Mouse (Mus musculus) cerebellum, adult 11 months (tissue): ENCODE results near the gene Igfals.

Experiments
- DNase-seq: peaks from one replicate; pipeline ENCODE4 v3.0.0; 2022

Igfals gene

DNA sequence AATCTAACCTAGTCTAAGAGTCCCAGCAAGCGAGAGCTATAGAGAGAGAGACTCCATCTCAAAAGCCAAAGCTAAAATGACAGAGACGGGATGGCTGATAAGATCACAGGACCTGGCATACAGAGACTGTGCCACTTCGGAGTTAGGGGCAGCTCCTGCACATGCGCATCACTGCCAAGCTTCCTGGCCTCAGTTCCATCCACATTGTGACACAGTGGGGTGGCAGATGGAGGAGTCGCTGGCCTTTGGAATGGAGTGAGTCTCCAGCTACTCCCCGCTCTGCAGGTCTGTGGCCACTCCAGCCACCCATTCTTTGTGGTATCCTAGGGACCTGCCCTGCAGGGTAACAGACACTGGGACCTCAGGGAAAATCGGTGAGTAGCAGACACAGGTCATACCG is at the start of gene Igfals:
Igfals (plus strand) TSS at position 222 of the 400 bp plus-strand sequence.
- peak; percentile 84 for DNase-seq

DNA sequence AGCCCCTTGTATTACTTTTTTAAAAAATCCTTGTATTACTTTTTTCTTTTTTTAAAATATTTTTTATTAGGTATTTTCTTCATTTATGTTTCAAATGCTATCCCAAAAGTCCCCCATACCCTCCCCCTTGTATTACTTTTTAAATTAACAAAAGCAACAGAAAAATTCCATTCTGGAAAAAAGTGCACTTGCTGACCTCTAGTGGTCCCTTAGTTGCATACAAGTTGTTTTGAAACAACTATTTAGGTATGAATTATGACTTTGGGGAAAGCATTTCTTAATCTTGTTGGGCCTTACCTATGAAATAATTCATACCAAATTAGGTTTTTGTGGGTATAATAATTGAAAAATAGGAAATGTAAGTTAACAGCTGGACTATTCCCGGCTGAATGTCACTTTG is 48.3 kb upstream of the Igfals start:
- DNase-seq = no peak

DNA sequence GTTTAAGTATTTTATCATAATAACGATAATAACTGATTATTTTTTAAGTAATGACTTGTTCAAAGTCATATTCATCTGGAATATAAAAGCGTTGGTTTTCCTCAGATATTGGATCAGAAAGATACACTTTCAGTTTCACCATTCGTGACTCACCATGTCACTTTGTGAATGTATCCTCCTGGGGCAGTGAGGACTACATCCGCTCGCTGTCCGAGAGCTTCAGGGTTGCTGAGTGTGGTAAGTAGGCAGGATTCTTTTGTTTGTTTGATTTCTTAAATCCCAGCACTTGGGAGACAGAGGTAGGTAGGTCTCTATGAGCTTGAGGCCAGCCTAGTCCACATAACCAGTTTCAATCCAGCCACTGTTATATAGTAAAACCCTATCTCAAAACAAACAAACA is 47.6 kb upstream of the Igfals start:
- DNase-seq = no peak

DNA sequence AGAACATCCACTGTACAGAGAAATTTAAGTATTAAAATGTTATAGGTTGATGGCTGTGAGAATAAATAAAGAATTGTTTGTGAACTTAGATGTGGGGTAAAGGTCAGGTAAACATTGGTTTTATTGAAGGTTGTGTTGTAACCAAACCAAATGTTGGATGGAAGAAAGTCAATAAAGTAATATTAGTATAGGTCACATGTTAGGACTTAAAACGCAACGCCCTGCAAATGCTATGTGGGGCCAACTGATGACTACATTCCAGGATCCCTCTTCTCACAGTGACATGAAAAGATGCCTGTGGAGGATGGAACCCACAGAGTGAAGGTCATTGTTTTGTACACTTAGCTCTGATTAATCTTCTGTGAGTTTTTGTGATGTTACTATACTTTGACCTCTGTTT is 46.3 kb upstream of the Igfals start:
- DNase-seq = no peak

DNA sequence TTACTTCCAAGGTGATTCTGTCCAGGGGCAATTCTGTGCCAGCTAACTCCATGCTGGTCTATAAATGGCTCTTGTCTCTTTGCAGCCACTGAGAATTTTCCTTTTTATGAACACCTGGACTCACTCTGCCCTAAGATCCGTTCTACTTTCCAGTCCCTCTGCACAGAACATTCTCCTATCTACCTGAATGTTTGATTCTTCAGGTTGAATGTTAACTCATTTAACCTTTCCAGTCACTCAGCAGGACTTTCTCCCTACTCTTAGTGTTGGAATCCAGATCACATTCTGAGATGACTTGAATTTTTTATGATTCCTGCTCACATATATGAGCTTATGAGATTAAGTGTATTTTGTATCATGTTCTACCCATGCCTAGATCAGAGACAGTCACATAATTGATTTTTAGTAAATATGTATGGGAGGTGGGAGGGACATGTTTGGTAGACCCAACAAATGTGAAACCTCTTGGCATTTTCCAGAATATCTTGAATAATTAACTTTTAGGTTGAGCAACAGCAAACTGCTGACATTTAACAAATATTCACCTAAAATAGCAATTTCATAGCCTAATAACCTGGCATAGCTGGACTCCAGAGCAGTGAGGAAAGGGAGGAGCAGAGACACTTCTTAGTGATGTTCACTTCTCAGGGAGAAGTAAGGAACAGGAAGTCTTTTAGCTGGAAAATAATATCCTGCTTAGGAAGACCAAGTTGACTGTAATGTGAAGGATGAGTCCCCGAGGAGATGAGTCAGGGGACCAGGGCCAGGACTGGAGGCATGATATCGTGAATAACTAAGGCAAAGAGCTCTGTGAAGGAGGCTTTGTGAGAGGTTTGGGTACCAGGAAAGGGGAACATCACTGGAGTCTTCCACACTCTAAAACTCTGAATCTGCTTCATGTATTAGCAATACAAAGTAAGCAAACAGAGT is 44.2 kb upstream of the Igfals start:
- DNase-seq = no peak

DNA sequence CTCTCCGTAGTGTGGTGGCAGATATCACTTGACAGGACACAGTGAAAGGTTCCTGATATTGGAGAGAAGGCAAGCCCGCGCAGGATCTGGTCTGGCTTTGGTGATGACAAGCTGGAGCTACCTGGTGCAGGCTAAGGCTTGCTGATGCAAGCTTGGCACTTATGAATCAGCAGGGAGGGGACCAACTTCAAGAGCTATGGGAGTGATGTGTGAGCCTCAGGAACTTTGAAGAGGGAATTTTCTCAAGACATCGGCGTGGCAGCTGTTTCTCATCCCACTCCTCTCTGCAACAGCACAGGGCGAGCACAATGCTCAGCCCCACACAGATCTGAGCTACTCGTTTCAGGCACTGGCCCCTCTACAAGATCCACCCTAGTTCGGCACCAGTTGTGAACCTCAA is 26.0 kb upstream of the Igfals start, which contains the start of gene Hagh:
Hagh (plus strand) TSS at position 302 of the 400 bp plus-strand sequence.
- DNase-seq = no peak

DNA sequence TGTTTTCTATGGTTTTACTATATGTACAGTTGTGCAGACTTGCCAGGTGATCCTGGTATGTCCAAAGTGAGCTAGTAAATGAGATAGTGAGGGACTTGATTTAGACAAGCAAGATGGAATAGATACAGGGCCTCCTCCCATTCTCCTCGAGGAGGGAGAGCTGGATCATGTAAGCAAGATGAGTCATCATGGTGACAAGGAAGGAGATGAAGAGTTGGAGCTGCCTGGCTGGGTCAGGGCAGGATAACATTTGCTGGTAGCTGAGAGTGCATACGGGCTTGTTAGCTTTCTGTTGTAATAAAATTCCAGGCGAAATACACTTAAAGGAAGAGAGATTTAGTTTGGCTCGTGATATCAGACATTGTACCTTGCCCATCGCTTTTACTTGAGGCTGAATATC is 25.5 kb upstream of the Igfals start:
- DNase-seq = no peak

DNA sequence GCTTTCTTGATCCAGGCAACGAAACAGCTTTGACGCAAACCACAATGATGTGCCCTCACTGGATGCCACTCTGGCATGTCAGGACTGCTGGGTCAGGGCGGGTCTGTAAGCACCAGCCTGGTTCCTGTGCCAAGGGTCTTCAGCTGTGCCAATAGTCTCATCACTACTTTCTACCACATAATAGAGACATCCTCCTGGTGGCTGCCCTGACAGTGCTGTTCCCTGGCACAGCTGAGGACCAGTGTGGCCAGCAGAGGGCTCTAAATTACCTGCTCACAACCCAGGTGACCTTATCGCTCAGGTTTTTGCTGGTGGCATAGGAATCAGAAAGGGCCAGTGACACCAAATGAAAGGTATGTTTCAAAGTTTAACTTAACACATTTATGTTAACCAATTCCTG is 24.7 kb upstream of the Igfals start:
- no peak for DNase-seq

DNA sequence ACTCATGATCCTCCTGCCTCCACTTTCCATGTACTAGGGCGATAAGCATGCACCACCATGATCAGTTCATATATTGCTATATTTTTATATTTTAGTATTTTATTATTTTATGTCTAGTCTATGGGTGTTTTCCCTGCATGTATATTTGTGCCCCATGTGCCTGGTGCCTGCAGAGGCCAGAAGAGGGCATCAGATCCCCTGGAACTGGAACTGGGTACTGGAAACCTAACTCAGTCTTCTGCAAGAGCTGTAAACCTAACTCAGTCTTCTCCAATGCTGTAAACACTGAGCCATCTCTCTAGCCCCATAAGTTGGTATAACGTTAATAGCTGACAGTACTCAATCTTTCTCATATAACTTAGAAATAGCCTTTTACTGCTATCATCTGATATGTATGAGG is 23.2 kb upstream of the Igfals start:
- no peak for DNase-seq

DNA sequence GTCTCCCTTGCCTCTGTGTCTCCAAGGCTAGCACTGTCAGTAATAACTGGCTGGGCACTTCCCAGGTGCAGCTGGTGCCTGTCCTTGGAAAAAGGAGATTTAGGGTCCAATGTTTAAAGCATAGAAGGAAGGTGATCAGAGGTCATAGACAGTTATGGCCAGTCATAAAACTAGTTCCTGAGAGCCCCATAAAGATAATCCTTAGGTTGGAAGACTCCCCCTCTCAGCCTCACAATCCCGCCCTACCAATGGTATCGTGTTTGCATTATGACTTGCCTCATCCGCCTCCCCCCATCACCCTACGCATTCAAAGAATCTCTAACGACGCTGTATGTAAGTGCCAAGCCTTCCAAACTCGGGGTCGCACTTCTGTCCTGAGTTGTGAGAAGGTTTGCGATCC is 21.3 kb upstream of the Igfals start:
- DNase-seq = no peak

DNA sequence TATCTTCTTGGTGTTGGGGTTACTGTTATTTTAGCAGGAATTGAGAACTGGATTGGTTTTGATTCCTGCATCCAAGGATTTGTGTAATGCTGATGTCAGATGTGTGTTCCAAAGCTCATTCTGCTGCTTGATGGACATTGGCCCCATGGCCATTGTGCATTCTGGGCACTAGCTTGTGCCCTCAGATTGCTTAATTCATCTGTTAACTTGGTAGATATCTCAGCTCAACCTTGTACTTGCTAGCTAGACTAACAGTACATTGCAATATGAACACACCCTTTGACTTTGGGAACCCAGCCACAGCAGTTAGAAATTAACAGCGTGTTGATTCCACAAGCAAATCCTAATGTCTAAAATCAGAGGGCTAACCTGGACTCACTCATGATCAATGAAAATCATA is 18.4 kb upstream of the Igfals start:
- no peak for DNase-seq

DNA sequence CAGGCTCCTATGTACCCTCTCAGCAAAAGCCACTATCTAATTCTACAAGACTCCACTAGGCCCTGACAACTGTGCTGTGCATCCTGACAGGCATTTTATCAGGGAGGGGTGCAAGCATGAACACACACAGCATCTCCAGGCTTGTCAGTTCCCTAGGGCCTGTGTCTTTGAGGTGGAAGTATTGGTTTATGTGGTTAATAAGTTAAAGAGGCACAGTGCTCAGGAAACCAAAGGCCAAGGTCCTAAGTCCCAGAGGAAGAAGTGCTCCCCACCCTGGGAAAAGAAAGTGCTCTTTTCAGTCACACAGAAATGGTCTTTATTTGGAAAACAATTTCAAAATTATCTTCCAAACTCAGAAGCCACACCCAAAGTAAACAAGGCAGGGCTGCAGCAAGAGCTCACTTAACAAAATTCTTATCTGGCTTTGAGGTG is 17.2 kb upstream of the Igfals start:
- no peak for DNase-seq

DNA sequence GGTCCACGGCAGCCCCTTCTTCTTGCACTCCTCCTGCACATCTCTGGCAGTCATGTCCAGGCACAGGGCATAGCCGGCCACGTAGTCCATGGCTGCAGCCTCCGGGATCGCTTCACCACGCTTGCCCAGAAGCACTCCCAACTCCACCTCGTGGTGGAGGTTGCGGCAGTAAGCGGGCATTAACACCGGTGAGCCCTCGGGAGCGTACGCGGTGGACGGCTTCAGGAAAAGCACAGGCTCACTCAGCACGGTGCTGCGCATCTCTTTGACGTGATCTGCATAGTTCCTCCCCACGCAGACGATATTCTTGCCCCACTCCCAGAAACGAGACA is 16.1 kb upstream of the Igfals start:
- DNase-seq = no peak

DNA sequence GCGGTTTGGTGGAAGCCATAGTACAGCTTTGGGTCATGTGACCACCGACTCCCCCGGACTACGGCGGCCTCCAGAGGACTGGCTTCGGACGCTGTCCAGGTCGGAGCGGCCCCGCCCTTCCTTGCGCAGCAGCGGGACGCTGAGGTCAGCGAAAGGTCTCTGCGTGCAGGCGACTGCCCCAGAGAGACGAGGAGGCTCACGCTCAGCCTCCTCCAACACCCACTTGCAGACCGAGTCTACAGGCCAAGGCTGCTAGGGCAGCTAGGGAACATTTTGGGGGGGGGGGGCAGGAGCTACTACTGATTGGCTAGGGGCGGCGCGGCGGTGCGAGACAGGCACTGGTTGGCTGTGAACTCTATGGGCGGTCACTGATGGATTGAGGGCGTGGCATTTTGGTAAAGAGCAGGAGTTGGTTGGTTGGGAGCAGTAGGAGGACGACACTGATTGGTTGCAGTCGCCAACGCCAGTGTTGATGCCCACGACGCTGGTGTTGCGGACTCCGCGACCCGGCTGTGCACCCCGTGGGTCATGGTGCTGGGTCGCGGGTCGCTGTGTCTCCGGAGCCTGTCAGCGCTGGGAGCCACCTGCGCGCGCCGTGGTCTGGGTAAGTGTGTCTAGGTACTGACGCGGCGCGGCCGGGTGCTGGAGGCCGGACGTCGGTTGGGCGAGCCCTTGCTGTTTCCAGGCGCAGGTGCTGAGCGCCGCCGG is 15.6 kb upstream of the Igfals start, which contains the start of gene Fahd1:
Fahd1 (minus strand) TSS at position 300 of the 708 bp plus-strand sequence.
- peak; percentile 94 for DNase-seq

DNA sequence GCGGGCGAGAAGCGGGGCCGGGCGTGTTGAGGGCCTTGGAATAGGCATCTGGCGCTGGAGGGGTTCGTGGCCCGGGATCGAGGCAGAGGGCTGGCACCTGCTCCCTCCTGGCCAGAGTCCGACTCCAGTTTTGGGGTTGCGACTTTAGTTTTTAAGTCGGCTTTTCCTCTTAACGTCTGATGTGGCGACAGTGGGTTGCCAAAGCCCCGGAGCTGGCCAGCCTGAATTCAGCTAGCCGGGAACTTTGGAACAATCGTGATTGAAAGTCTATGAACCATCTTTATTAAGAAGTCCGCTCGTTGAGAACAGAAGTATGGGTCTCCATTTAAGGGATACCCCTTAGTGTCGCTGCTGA is 15.0 kb upstream of the Igfals start:
- DNase-seq = no peak

DNA sequence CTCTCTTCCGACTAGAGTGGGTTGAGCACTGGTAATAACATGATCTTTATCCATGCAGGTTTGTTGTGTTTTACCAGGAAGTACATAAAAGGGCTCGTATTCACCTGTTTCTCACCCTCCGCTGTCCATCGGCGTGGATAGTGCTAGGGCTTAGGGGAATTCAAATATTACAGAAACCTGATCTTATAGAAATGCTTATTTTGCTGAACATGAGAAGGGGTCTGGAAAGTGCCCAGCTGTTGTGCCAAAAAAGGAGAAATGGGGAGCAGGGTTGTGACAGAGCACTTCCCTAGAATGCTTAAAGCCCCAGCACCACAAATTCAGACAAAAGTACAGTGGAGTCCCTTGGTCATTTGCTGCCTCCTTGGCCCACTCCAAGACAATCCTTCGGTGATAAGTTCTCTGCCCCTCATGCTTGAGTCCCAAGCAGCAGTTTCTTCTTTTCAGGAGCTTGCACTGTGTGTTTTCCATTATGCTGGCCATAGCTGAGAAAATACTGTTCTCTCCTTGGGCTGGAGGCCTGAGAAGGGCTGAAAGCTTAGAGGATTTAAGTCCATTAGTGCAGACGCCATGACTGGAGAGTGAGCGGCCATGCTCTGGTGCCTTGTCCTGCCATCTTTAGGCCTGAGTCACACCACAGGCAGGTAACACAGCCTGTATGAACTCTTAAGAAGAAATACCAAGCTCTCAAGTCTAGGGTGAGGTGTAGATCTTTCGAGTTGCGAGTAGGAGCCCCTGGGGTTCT is 14.2 kb upstream of the Igfals start:
- DNase-seq = no peak

DNA sequence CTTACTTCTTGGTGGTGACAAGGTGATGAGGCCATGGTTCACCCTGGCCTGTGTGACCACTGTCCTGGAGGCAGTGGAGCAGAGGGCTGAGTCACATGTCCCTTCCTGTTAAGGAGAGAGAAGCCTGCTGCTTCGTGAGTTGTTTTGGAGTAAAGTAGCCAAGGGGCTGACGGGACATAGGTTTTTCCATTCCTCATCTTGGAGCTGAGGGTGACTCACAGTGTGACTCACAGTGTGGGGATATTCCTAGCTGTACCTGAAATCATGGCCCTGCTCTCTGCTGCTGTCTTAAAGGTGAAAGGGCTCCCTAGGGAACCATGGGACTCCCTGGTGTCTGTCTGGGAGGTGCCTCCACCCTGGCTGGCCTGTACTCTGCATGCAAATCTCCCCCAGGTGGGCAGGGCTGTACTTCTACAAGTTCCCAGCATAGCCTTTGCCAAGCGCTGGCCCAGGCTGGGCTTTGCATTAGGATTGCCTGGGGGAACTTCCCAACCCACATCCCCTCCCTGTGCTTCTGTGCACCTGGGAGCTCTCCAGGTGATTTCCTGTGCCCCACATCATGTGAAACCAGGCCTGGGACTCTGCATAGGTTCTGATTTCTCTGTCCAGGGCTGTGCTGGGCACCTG is 9.8 kb upstream of the Igfals start:
- no peak for DNase-seq

DNA sequence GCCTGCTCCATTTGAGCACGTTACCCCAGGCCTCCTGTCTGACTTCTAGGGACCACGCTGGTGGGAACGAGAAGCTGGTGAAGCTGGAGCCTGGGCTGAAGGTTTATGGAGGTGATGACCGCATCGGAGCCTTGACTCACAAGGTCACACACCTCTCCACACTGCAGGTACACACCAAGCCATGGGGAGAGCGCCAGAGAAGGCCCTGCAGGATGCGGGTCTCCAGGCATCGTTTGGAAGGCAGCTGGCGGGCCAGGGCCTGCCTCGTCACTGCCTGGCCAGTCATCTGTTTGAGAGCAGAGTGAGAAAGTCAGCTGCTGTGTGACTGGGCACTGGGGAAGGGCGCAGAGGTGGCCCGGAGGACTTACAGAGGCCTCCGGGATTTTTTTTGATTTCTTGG is 9.2 kb upstream of the Igfals start:
- no peak for DNase-seq

DNA sequence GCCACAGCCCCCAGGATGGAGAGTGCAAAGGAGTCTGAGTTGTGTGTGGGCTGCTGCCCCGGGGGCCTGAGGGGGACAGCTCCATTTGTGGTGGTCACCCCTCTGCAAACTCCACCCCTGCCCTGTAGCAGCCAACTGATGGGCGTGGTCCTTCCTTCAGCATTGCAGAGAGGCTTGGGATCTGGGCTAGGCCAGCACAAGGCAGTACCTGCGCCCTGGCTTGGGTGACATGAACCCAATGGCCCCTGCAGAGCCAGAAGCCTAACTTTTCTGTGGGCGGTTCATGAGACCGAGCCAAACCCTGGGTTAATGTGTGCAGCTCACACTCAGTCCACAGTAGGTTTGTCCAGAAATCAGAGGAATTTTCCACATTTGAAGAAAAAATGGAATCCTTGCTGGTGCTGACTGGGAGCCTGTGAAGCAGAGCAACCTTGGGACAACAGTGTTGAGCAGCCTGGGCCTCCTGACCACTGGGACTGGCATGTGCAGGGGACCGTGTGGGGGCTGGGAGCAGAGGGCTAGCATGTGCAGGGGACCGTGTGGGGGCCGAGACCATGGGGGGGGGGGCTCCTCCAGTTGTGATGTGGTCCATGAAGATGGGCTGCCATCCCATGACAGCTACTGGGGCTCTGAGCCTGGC is 7.8 kb upstream of the Igfals start:
- DNase-seq = no peak

DNA sequence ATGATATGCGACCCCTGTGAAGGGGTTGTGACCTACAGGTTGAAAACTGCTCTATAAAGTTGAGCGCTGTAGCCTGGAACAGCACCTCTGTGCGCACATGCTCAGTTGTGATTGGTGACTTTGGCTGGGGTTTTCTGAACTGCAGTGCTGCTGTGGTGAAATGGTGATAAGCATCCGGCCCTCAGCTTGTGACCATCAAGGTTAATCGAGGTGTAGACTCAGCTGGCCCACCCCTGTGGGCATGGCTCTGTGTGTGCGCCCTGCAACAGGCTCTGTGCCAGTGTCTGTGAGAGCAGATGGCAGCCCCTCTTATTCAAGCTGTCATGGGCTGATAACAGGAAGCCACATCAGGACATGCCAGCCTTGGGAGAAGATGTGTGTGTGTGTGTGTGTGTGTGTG is 6.8 kb upstream of the Igfals start:
- DNase-seq = no peak

DNA sequence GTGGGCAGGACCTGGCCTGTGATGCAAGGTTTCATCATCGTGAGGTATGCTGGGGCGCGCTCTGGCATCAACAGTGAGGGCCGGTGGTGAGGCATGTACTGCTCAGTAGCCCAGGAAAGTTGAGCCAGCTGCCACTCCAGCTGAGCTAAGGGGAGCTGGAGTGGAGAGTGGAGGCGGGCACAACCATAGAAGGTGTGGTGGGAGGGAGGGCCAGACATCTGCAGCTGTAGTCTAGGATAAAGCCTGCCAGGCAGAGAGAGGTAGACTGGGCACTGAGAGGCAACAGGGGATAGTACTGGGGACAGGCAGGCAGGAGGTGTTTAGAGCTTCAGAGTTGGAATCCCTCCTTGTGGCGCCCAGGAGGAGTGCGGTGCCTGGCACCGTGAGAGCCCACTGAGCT is 5.7 kb upstream of the Igfals start:
- no peak for DNase-seq

DNA sequence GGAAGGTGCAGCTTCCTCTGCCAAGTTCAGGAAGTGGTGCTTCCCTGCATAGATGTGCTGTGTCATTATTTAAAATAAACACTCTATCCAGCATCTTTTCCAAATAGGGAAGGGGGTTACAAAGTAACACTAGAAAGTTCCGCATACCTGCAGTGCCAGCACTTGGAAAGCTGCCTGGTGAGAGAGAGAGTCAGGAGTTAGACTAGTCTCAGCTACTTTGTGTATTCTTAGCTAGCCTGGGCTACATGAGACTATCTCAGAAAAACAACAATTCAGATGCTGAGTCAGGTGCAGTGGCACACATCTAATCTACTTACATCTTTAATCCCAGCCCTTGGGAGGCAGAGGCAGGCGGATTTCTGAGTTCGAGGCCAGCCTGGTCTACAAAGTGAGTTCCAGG is 4.0 kb upstream of the Igfals start:
- DNase-seq = no peak

DNA sequence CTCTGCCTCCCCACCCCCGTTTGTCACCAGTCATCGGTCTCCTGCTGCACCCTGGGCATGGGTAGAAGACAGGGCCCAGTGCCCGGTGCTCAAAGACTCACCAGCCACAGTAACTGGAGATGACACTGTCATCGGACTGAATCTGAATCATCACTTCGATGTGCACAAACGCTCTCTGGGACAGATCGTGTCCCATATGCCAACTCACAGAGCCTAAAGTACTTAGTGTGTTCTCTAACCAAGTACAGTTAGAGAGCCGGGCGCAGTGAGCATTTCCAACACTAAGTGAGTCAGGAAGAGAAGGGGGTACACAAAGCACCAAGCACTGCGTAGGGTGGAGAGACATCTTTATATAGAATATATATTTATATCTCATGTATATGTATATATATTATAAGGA is 2.1 kb downstream of the Igfals start:
- no peak for DNase-seq
